ENCODE assay signal across 8 mouse cellular contexts in the genomic region with DNA sequence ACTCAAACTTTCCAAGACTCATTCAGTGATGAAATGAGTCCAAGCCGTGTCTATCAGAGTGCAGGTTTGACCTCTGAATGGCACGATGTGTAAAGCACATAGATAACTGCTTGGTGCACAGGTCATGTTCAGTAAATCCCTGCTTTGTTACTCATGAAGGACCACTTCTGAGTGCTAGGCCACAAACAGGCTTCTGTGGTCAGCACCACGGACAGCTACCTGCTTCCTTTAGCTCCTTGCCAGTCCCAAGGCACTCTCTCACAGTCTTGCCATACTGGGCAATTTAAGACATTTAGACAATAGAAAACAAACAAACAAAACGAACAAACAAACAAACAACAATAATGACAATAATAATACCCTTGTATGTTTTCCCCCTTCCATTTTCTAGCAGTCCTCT.
A peak's percentile ranks its signal among the peaks of the same experiment; 100 is the strongest.
DNase-seq lines count a peak whose midpoint lies in the region.

No protein-coding gene starts in this region.

- intact Hi-C loops in gastrocnemius, postnatal 36 days (cut with DNase I), result no loop called here

- DNase-seq in heart, postnatal 4 days, result peak; percentile 69
- no peak for DNase-seq in heart, adult 8-10 months (ENCODE audit: low spot score)
- peak; percentile 18 for DNase-seq in thymus, postnatal 4 days
- no peak for DNase-seq in thymus, adult 18-20 months
- peak; percentile 84 for DNase-seq in forelimb bud, embryonic 11.5 days (ENCODE audit: low read depth, low spot score)
- no peak for DNase-seq in natural killer cell, adult 2 months (ENCODE audit: low spot score in 2 of 2)
- DNase-seq in frontal cortex, adult 2 months (ENCODE audit: extremely low spot score in 1 of 2, low spot score in 1 of 2), result no peak
- no peak for DNase-seq in gastrocnemius, postnatal 36 days

Comparison
In these comparisons a context has a peak if more than half of its experiments do, and no peak if none do; other contexts are left out.
1. DNase-seq: peak in heart, postnatal 4 days (single experiment), thymus, postnatal 4 days (single experiment) and forelimb bud, embryonic 11.5 days (single experiment); none in heart, adult 8-10 months (single experiment), thymus, adult 18-20 months (0 of 2), natural killer cell, adult 2 months (0 of 2), frontal cortex, adult 2 months (0 of 2) and gastrocnemius, postnatal 36 days (0 of 2).